Mouse (Mus musculus) ES-E14 (cell line): ENCODE results near the gene Pik3c2g. TPM values are rescaled to one million over a fixed set of nuclear protein-coding genes. Genes with fewer than 3 reads are reported as not detected.

Experiments used
- DNase-seq: peaks from one replicate; pipeline ENCODE4 v3.0.0-alpha.2; 2013; ENCODE audit warnings: low read depth, low spot score
- H3K27ac ChIP-seq: 2 replicates; pipeline ENCODE4 v1.5.1; 2012; ENCODE audit warnings: low read depth, mild to moderate bottlenecking, low read length, moderate library complexity, mixed read lengths; ENCODE audit not compliant: poor library complexity, insufficient read depth, severe bottlenecking
- H3K36me3 ChIP-seq: 2 replicates; pipeline ENCODE4 v1.6.1; 2012; ENCODE audit warnings: mild to moderate bottlenecking, low read length, moderate library complexity, mixed read lengths; ENCODE audit not compliant: control insufficient read depth, poor library complexity, insufficient read depth, severe bottlenecking
- H3K4me1 ChIP-seq, 2 experiments: fragments of 150-350 bp in 1 of 2; sonication (generic) in 1 of 2; 2 replicates each; pipeline ENCODE4 v1.6.1; 2012; ENCODE audit warnings: low read length in 2 of 2, mild to moderate bottlenecking in 1 of 2, mixed read lengths in 1 of 2; ENCODE audit not compliant: control insufficient read depth in 2 of 2, insufficient read depth in 2 of 2, poor library complexity in 1 of 2
- H3K4me3 ChIP-seq, 2 experiments: fragments of 150-350 bp in 1 of 2; sonication (generic) in 1 of 2; 2 replicates each; pipeline ENCODE4 v1.5.1; 2012; ENCODE audit warnings: low read length in 2 of 2, low read depth in 1 of 2, mild to moderate bottlenecking in 1 of 2, mixed read lengths in 1 of 2; ENCODE audit not compliant: insufficient read depth in 1 of 2, poor library complexity in 1 of 2, severe bottlenecking in 1 of 2
- H3K9ac ChIP-seq: 2 replicates; pipeline ENCODE4 v1.6.1; 2012; ENCODE audit warnings: low read depth, mild to moderate bottlenecking, low read length, mixed read lengths; ENCODE audit not compliant: poor library complexity, insufficient read depth, severe bottlenecking
- H3K9me3 ChIP-seq: fragments of 150-350 bp; sonication (generic); 2 replicates; pipeline ENCODE4 v1.6.1; 2012; ENCODE audit warnings: low read depth, mild to moderate bottlenecking, low read length; ENCODE audit not compliant: control insufficient read depth, insufficient read depth
- CHD2 ChIP-seq: IDR thresholded peaks from 2 replicates; pipeline ENCODE4 v1.6.1; 2014; ENCODE audit warnings: mild to moderate bottlenecking, low read depth, low read length, inconsistent platforms
- HCFC1 ChIP-seq: IDR thresholded peaks from 2 replicates; pipeline ENCODE4 v1.6.1; 2012; ENCODE audit warnings: low read length, inconsistent platforms, borderline replicate concordance; ENCODE audit not compliant: insufficient read depth
- MAFK ChIP-seq: IDR thresholded peaks from 2 replicates; pipeline ENCODE4 v1.6.1; 2014; ENCODE audit warnings: mild to moderate bottlenecking, low read depth, low read length, inconsistent platforms; ENCODE audit not compliant: insufficient read depth
- ZC3H11A ChIP-seq: IDR thresholded peaks from 2 replicates; pipeline ENCODE4 v1.6.1; 2012; ENCODE audit warnings: low read depth, mild to moderate bottlenecking, inconsistent platforms, low read length, borderline replicate concordance
- ZNF384 ChIP-seq: IDR thresholded peaks from 2 replicates; pipeline ENCODE4 v1.6.1; 2012; ENCODE audit warnings: low read depth, low read length, inconsistent platforms
- in situ Hi-C, 2 experiments: fragments of 600-800 bp; cut with MboI; formaldehyde crosslinking; loops; one replicate each; pipeline ENCODE4 v1.15.1; 2025; ENCODE audit warnings: low sequenced_read_pairs in 2 of 2, inconsistent platforms in 1 of 2; ENCODE audit not compliant: unreplicated experiment in 2 of 2
- total RNA-seq: library from RNA; depleted of rRNA; stranded (reverse); fragments of 300-350 nt; gene quantifications from 2 replicates; pipeline ENCODE4 v1.2.3, GENCODE M21; 2012

Gene Pik3c2g
- total RNA-seq, 1 experiment, result not detected

DNA sequence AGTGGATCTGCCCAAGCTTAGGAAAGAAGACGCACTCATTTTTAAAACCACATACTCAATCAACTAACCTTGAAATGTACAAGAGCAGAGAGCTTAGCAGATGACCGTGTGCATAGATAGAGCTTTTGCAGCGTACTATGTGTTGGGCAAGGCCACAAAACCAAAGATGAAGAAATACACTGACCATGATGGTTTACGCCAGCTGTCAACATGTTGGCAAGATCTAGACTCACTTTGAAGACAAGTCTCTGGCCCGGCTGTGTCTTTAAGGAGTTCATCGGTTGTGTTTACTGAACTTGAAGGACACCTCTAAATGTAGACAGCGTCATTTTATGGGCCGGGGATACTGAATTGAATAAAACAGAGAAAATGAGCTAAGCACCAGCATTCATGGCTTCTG is 254.3 kb downstream of the Pik3c2g start:
- no peak for DNase-seq
- in situ Hi-C loops, result no loop called here
- no peaks in the 10 kb centered on the region for H3K4me1 ChIP-seq
- no peak overlapping the region for H3K9ac ChIP-seq
- H3K9me3 ChIP-seq, result no peaks in the 10 kb centered on the region
- H3K27ac ChIP-seq, result no peak overlapping the region
- no peak for TF ChIP-seq CHD2
- TF ChIP-seq HCFC1, result no peak
- TF ChIP-seq ZNF384, result no peak
- no peak for TF ChIP-seq ZC3H11A
- no peak for TF ChIP-seq MAFK
- H3K4me3 ChIP-seq, result no peak overlapping the region
- H3K36me3 ChIP-seq, result no peaks in the 10 kb centered on the region

DNA sequence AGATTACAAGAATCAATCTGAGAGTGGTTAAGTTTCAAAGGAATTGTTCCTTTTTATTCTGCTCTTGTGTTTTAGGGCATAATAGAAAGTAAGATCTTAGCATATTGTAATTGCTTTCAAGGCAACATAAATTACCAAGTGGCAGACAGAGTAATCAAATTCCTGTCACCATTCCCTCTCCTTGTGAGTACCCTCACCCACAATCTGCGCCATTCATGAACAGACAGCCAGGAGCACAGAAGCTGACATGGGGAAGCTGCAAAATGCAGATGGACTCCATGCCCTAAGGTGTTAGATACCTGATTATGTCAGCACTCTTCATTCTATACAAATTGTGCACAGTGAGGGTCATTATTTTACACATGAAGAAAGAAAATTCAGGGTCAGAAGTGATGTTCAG is 255.6 kb downstream of the Pik3c2g start:
- in situ Hi-C loops, result no loop called here
- no peak for TF ChIP-seq CHD2
- TF ChIP-seq ZC3H11A, result no peak
- TF ChIP-seq ZNF384, result no peak
- TF ChIP-seq MAFK, result no peak
- TF ChIP-seq HCFC1, result no peak

DNA sequence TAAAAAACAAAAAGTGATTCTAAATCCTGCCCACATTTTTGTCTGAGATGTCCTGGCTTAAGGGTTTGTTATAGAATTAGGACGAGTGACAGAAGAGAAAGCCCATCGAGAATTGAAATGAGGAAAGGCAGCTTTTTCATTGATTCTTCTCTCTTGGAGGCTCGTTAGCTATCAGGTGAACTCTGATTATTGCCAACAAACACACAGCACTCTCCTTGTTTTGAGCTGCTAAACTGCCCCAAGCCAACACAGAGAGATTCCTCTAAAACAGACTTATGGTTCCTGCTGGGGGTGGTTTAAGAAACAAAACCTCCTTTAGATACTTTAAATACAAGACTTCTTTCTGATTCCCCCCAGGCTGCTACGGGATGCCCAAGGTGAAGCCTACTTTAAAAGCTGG is 256.5 kb downstream of the Pik3c2g start:
- TF ChIP-seq HCFC1 (no peak), ZNF384 (no peak), ZC3H11A (no peak), CHD2 (no peak), MAFK (no peak)
- Histone ChIP-seq H3K4me3 (no peak overlapping the region), H3K9me3 (no peaks in the 10 kb centered on the region), H3K9ac (no peak overlapping the region), H3K4me1 (no peaks in the 10 kb centered on the region), H3K36me3 (no peaks in the 10 kb centered on the region), H3K27ac (no peak overlapping the region)
- in situ Hi-C loops, result no loop called here
- no peak for DNase-seq

More for the DNA sequence above, 255.6 kb downstream of the Pik3c2g start:
- H3K9ac ChIP-seq, result no peak overlapping the region
- H3K36me3 ChIP-seq, result no peaks in the 10 kb centered on the region
- H3K9me3 ChIP-seq, result no peaks in the 10 kb centered on the region
- H3K27ac ChIP-seq, result no peak overlapping the region
- no peak for DNase-seq
- no peaks in the 10 kb centered on the region for H3K4me1 ChIP-seq
- H3K4me3 ChIP-seq, result no peak overlapping the region

DNA sequence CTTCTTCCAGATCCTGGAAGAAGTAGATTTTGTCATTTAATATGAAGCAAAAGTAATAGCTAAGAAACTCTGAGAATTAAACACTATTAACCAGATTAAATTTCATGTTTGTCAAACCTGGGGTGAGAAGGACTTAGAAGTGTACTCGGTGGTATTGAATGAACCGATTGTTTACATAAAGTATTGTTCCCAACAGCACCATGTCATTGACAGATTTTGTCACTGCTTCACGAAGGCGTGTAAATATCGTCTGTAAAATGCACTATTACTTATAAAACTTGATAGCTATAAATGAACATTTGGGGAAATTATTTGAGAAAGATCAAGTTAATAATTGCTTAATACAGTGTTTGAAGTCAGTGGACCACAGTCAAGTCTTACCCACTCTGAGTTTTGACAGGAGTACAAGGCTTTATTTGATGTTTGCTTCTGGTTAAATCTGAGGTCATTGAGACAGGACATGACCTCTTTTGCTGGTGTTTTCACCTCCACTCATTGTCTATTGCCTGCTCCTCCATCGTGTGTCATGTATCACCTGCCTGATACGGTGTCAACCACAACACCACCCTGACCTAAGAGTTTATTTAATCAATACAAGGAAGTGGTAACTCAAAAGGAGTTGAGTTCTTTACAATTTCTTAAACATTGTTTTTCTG is 260.0 kb downstream of the Pik3c2g start:
- no peak overlapping the region for H3K9ac ChIP-seq
- TF ChIP-seq CHD2 (no peak), MAFK (no peak), ZNF384 (no peak), ZC3H11A (no peak), HCFC1 (no peak)
- H3K36me3 ChIP-seq, result no peaks in the 10 kb centered on the region
- H3K4me1 ChIP-seq, result no peaks in the 10 kb centered on the region
- H3K4me3 ChIP-seq, result no peak overlapping the region
- in situ Hi-C loops, result no loop called here
- H3K9me3 ChIP-seq, result no peaks in the 10 kb centered on the region
- no peak overlapping the region for H3K27ac ChIP-seq
- DNase-seq, result no peak

DNA sequence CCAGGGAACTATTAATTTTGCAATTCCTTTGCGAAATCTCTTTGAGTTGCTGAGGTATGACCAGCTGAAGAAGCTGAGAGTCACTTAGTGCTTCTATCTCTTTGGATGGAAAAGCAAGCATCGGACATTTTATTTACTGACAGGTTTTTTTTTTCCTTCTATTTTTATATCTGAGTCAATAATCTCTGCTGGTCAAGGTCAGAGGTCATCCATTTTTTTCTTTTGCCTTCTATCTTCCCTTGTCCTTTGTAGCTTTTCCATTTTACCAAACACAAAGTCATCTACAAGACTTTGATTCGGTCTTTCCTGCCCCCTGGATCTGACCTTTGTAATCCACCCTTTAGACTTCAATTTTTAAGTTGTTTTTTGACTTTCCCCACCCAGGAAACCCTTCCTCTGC is 262.9 kb downstream of the Pik3c2g start:
- Histone ChIP-seq H3K27ac (no peak overlapping the region), H3K9ac (no peak overlapping the region), H3K4me3 (no peak overlapping the region), H3K9me3 (no peaks in the 10 kb centered on the region), H3K4me1 (no peaks in the 10 kb centered on the region), H3K36me3 (no peaks in the 10 kb centered on the region)
- TF ChIP-seq HCFC1, result no peak
- TF ChIP-seq ZC3H11A, result no peak
- no peak for TF ChIP-seq CHD2
- no peak for TF ChIP-seq MAFK
- TF ChIP-seq ZNF384, result no peak
- DNase-seq, result no peak
- in situ Hi-C loops, result no loop called here
